Mouse (Mus musculus): ENCODE measurements around the gene Krtap28-10. TPM values are rescaled to one million over a fixed set of nuclear protein-coding genes. Genes with fewer than 3 reads are reported as not detected.
A peak's percentile ranks its signal among the peaks of the same experiment; 100 is the strongest.

The Krtap28-10 gene
- polyA plus RNA-seq, 1 experiment from 2014 or later: not detected

DNA sequence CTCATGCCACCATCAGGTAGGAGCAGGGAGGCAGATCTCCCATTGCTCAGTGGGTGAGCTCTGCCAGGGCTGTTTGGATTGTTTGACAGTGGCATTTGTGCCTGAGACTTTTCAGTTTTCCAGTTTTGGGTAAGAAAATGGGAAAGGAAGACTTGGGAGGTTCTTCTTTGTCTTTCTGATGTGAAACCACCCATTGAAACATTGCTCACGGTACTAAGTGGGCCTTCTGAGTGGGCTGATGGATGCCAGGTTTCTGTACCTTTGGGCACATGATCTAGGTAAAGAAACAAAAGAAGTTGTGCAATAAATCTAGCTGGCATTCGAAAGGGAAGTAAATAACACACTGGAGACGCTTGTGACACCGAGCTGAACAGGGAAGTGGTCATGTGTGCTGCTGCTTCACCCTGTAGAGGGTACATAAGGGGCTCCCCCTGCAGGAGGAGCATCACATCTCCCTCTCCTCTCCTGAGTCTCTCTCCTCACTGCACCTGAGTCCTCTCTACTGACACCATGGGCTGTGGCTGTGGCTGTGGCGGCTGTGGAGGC lies 2.7 kb upstream of the Krtap28-10 start, which contains the start of gene Gm47969:
Gene Gm47969, plus strand, starts transcription at position 51 of the 546 bp plus-strand sequence.
- 71% methylated on average over 5 of the region's 5 CpGs for WGBS
- Histone ChIP-seq H3K4me3 (replicated peaks) (no peak within 1 kb of the TSS), H3K36me3 (no peaks in the 10 kb centered on the region), H3K27ac (no peak within 1 kb of the TSS), H3K4me1 (no peaks in the 10 kb centered on the region), H3K9ac (no peak within 1 kb of the TSS), H3K27me3 (replicated peaks) (no peaks in the 10 kb centered on the region), H3K4me2 (no peak within 1 kb of the TSS), H3K9me3 (no peaks in the 10 kb centered on the region)
- no peak for ATAC-seq (ENCODE audit: insufficient read depth, low FRiP score, low read depth)

GRCm38 (mm10) chr1:83039080-83039479 lies 3.2 kb downstream of the Krtap28-10 start:
- Histone ChIP-seq H3K27me3 (replicated peaks) (no peaks in the 10 kb centered on the region), H3K4me2 (no peak overlapping the region), H3K9me3 (no peaks in the 10 kb centered on the region), H3K4me1 (no peaks in the 10 kb centered on the region), H3K4me3 (replicated peaks) (no peak overlapping the region), H3K27ac (no peak overlapping the region), H3K9ac (no peak overlapping the region), H3K36me3 (no peaks in the 10 kb centered on the region)
- ATAC-seq (ENCODE audit: insufficient read depth, low FRiP score, low read depth): peak; percentile 45; the same call in 1 of the 2 replicates
- WGBS: 61% methylated on average over 4 of the region's 4 CpGs

DNA sequence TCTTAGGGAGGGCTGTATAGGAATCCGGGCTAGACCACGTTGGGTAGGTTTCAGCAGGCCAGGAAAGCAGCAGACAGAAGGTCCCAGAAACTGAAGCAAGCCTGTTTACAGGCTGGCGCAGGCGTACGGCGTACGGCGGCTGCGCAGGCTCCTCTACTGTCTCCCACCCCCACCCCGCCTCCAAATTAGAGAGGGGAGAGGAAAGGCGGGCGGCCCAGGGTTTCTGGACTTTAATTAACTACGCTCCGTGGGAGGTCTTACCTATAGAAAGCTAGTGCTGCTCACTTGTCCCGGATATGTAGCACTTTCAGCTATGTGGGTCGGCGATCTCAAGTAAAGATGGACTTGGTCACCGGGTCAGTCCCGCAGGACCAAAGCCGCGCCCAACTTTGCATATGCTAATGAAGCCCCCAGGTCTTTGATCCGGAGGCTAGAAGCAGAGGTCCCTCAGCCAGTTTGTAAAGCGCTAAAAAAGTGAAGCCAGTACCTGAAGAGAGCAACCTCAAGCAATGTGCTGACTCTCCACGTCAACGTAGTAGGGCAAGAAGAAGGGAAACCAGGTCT lies 4.1 kb downstream of the Krtap28-10 start, which contains the start of gene Slc19a3:
Gene Slc19a3, minus strand, starts transcription at position 340 of the 564 bp plus-strand sequence.
- Histone ChIP-seq H3K4me3 (replicated peaks) (peak within 1 kb of the TSS; percentile 45), H3K9ac (peak within 1 kb of the TSS; percentile 35; the same call in 1 of the 2 replicates), H3K27ac (no peak within 1 kb of the TSS), H3K4me2 (peak within 1 kb of the TSS; percentile 70), H3K27me3 (replicated peaks) (no peaks in the 10 kb centered on the region), H3K4me1 (no peaks in the 10 kb centered on the region), H3K9me3 (no peaks in the 10 kb centered on the region), H3K36me3 (no peaks in the 10 kb centered on the region)
- WGBS: 1% methylated on average over 25 of the region's 25 CpGs
- ATAC-seq (ENCODE audit: insufficient read depth, low FRiP score, low read depth): peak; percentile 84

DNA sequence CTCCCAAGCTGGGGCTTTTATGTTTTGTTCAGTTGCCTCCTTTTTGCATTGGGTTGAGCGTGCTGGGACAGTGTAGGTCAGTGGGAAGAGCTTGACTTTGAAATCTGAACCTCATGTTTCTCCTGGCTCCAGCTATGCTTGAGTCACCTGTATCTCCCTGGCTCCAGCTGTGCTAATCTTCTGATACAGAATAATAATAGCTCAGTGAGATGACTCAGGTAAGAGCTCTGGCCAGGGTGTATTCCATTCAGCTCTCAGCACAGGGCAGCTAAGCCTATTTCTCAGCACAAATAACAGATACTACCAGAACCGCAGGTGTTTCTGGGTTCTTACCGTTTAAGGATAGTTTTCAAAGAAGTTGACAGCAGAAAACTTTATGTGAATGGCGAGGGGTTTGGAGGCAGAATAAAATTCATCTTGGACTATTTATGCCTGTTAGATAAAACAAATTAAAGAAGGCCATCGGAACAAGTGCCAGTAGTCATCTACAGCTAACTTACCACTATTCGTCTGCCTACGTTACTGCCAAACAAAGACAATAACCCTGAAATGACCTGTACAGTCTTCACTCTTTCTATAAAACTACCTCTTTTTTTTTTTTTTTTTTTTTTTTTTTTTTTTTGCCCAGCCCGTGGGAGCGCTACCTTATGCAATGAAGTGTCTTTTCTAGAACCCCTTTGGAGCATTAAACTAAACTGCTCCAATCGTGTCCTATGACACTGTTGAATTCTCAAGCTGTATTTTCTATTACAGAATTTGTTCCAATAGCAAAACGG lies 5.2 kb downstream of the Krtap28-10 start:
- H3K4me1 ChIP-seq: no peaks in the 10 kb centered on the region
- 72% methylated on average over 11 of the region's 11 CpGs for WGBS
- H3K36me3 ChIP-seq: no peaks in the 10 kb centered on the region
- no peak overlapping the region for H3K9ac ChIP-seq
- no peaks in the 10 kb centered on the region for H3K9me3 ChIP-seq
- ATAC-seq (ENCODE audit: insufficient read depth, low FRiP score, low read depth): no peak
- H3K27ac ChIP-seq: no peak overlapping the region
- no peaks in the 10 kb centered on the region for H3K27me3 ChIP-seq (replicated peaks)
- H3K4me3 ChIP-seq (replicated peaks): no peak overlapping the region
- peak overlapping the region; percentile 70; the same call in 1 of the 2 replicates for H3K4me2 ChIP-seq

DNA sequence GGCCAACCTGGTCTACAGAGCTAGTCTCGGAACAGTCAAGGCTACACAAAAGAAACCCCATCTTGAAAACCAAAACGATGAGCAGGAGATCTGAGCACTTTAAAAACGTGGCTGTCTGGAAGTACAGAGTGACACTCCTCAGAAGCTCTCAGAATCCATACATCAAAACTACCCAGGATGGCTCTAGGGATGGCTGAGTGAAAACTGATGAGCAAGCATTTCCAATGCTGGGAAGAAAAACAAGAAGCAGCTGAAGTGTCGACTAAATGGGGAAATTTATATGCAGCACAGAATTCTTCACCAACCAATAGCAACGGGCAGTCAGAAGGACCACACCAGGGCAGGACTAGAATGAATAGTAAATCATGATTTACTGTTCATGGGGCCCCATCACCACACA lies 7.8 kb downstream of the Krtap28-10 start:
- WGBS: 70% methylated on average over 5 of the region's 5 CpGs
- H3K36me3 ChIP-seq: no peaks in the 10 kb centered on the region
- no peaks in the 10 kb centered on the region for H3K4me1 ChIP-seq
- H3K4me3 ChIP-seq (replicated peaks): no peak overlapping the region
- ATAC-seq (ENCODE audit: insufficient read depth, low FRiP score, low read depth): no peak
- no peak overlapping the region for H3K4me2 ChIP-seq
- H3K27me3 ChIP-seq (replicated peaks): no peaks in the 10 kb centered on the region
- H3K27ac ChIP-seq: no peak overlapping the region
- no peak overlapping the region for H3K9ac ChIP-seq
- H3K9me3 ChIP-seq: no peaks in the 10 kb centered on the region

- no peaks in the 10 kb centered on the region for H3K36me3 ChIP-seq
- no peak overlapping the region for H3K4me2 ChIP-seq
- H3K9ac ChIP-seq: no peak overlapping the region
- no peak overlapping the region for H3K4me3 ChIP-seq (replicated peaks)
- no peaks in the 10 kb centered on the region for H3K27me3 ChIP-seq (replicated peaks)
- ATAC-seq (ENCODE audit: insufficient read depth, low FRiP score, low read depth): no peak
- H3K9me3 ChIP-seq: no peaks in the 10 kb centered on the region
- 75% methylated on average over 6 of the region's 6 CpGs for WGBS
- no peak overlapping the region for H3K27ac ChIP-seq
- H3K4me1 ChIP-seq: no peaks in the 10 kb centered on the region
Observed at GRCm38 (mm10) chr1:83032508-83032907, 9.8 kb downstream of the Krtap28-10 start.

- H3K4me2 ChIP-seq: no peak overlapping the region
- WGBS: 19% methylated on average over 1 of the region's 1 CpGs
- H3K27ac ChIP-seq: no peak overlapping the region
- no peak overlapping the region for H3K9ac ChIP-seq
- no peaks in the 10 kb centered on the region for H3K9me3 ChIP-seq
- no peaks in the 10 kb centered on the region for H3K27me3 ChIP-seq (replicated peaks)
- ATAC-seq (ENCODE audit: insufficient read depth, low FRiP score, low read depth): no peak
- H3K4me1 ChIP-seq: no peaks in the 10 kb centered on the region
- H3K4me3 ChIP-seq (replicated peaks): no peak overlapping the region
- no peaks in the 10 kb centered on the region for H3K36me3 ChIP-seq
Observed at GRCm38 (mm10) chr1:83031950-83032349, 10.3 kb downstream of the Krtap28-10 start.

DNA sequence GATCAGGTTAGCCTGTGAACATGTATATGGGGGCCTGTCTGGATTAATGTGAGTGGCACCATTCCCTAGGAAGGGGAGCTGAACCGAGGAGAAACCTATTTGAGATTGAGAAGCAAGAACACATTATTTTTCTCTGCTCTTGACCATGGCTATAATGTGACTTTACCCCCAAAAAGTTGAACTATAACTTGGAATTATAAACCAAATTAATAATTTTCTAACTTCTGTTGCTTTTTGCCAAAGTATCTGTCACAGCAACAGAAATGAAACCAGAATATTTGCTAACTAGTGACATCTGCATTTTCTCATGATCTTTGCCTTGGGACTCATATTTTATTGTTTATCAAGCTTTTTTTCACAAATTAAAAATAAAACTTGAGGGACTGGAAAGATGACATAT lies 25.7 kb downstream of the Krtap28-10 start:
- H3K27ac ChIP-seq: no peak overlapping the region
- H3K9me3 ChIP-seq: no peaks in the 10 kb centered on the region
- no peak overlapping the region for H3K9ac ChIP-seq
- H3K4me3 ChIP-seq (replicated peaks): no peak overlapping the region
- H3K4me1 ChIP-seq: no peaks in the 10 kb centered on the region
- 62% methylated on average over 1 of the region's 1 CpGs for WGBS
- H3K36me3 ChIP-seq: no peaks in the 10 kb centered on the region
- ATAC-seq (ENCODE audit: insufficient read depth, low FRiP score, low read depth): no peak
- no peaks in the 10 kb centered on the region for H3K27me3 ChIP-seq (replicated peaks)
- no peak overlapping the region for H3K4me2 ChIP-seq

DNA sequence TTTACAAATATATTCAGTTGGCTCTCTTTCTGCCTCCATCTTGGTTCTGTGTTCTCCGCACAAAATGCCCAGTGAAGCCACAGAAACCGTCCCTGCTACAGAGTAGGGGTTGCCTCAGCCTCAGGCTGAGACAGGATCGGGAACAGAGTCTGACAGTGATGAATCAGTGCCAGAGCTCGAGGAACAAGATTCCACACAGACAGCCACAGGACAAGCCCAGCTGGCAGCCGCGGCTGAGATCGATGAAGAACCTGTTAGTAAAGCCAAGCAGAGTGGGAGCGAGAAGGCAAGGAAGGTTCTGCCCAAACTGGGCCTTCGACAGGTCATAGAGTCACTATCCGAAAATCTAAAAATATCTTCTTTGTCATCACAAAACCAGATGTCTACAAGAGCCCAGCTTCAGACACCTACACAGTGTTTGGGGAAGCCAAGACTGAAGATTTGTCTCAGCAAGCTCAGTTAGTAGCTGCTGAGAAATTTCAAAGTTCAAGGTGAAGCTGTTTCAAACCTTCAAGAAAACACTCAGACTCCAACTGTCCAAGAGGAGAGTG lies 26.9 kb downstream of the Krtap28-10 start:
- Histone ChIP-seq H3K4me1 (no peaks in the 10 kb centered on the region), H3K9ac (no peak overlapping the region), H3K27ac (no peak overlapping the region), H3K4me2 (no peak overlapping the region), H3K9me3 (no peaks in the 10 kb centered on the region), H3K4me3 (replicated peaks) (no peak overlapping the region), H3K27me3 (replicated peaks) (no peaks in the 10 kb centered on the region), H3K36me3 (no peaks in the 10 kb centered on the region)
- no peak for ATAC-seq (ENCODE audit: insufficient read depth, low FRiP score, low read depth)
- WGBS: 56% methylated on average over 10 of the region's 10 CpGs

- no peaks in the 10 kb centered on the region for H3K9me3 ChIP-seq
- no peaks in the 10 kb centered on the region for H3K27me3 ChIP-seq (replicated peaks)
- no peaks in the 10 kb centered on the region for H3K36me3 ChIP-seq
- ATAC-seq (ENCODE audit: insufficient read depth, low FRiP score, low read depth): no peak
- no peak overlapping the region for H3K4me2 ChIP-seq
- 78% methylated on average over 3 of the region's 3 CpGs for WGBS
- no peak overlapping the region for H3K4me3 ChIP-seq (replicated peaks)
- no peak overlapping the region for H3K27ac ChIP-seq
- H3K4me1 ChIP-seq: no peaks in the 10 kb centered on the region
- H3K9ac ChIP-seq: no peak overlapping the region
Observed at GRCm38 (mm10) chr1:83014477-83014876, 27.8 kb downstream of the Krtap28-10 start.

GRCm38 (mm10) chr1:83007471-83007870 lies 34.8 kb downstream of the Krtap28-10 start:
- 37% methylated on average over 6 of the region's 6 CpGs for WGBS

More at GRCm38 (mm10) chr1:83007471-83007870, 34.8 kb downstream of the Krtap28-10 start:
- Histone ChIP-seq H3K36me3 (no peaks in the 10 kb centered on the region), H3K9ac (no peak overlapping the region), H3K4me2 (no peak overlapping the region), H3K9me3 (no peaks in the 10 kb centered on the region), H3K27me3 (replicated peaks) (no peaks in the 10 kb centered on the region), H3K27ac (no peak overlapping the region), H3K4me3 (replicated peaks) (no peak overlapping the region), H3K4me1 (no peaks in the 10 kb centered on the region)
- no peak for ATAC-seq (ENCODE audit: insufficient read depth, low FRiP score, low read depth)

Data from stomach, embryonic 15.5 days (tissue).